Mouse (Mus musculus): ENCODE data around the gene Zc3h10.
"Not testable (repeated sequence)": the region's sequence is repeated elsewhere in the genome, so short reads cannot be mapped to it uniquely, and the experiment has no call there.

The Zc3h10 gene

GRCm38 (mm10) chr10:128524111-128524731 lies 23.4 kb downstream of the Zc3h10 start:
- no peak for DNase-seq (ENCODE audit: low spot score)

GRCm38 (mm10) chr10:128522351-128522750 lies 25.2 kb downstream of the Zc3h10 start:
- no peak for DNase-seq (ENCODE audit: low spot score)

- DNase-seq (ENCODE audit: low spot score), result no peak
Observed at GRCm38 (mm10) chr10:128520591-128520990, 27.0 kb downstream of the Zc3h10 start.

- DNase-seq (ENCODE audit: low spot score), result peak; percentile 53
Observed at GRCm38 (mm10) chr10:128518833-128519232, 28.7 kb downstream of the Zc3h10 start.

GRCm38 (mm10) chr10:128516677-128517076 lies 30.9 kb downstream of the Zc3h10 start:
- DNase-seq (ENCODE audit: low spot score), result no peak

GRCm38 (mm10) chr10:128516029-128516428 lies 31.5 kb downstream of the Zc3h10 start:
- no peak for DNase-seq (ENCODE audit: low spot score)

GRCm38 (mm10) chr10:128515044-128515443 lies 32.5 kb downstream of the Zc3h10 start:
- DNase-seq (ENCODE audit: low spot score), result no peak

- no peak for DNase-seq (ENCODE audit: low spot score)
Observed at GRCm38 (mm10) chr10:128511761-128512160, 35.8 kb downstream of the Zc3h10 start.

- DNase-seq (ENCODE audit: low spot score), result no peak
Observed at GRCm38 (mm10) chr10:128511189-128511588, 36.4 kb downstream of the Zc3h10 start.

GRCm38 (mm10) chr10:128510301-128510700 lies 37.3 kb downstream of the Zc3h10 start:
- DNase-seq (ENCODE audit: low spot score), result no peak

GRCm38 (mm10) chr10:128509831-128510230 lies 37.7 kb downstream of the Zc3h10 start:
- DNase-seq (ENCODE audit: low spot score), result no peak

GRCm38 (mm10) chr10:128509203-128509602 lies 38.4 kb downstream of the Zc3h10 start:
- DNase-seq (ENCODE audit: low spot score), result no peak

- DNase-seq (ENCODE audit: low spot score), result no peak
Observed at GRCm38 (mm10) chr10:128508260-128508659, 39.3 kb downstream of the Zc3h10 start.

GRCm38 (mm10) chr10:128505974-128506373 lies 41.6 kb downstream of the Zc3h10 start:
- DNase-seq (ENCODE audit: low spot score), result no peak

GRCm38 (mm10) chr10:128505371-128505667 lies 42.3 kb downstream of the Zc3h10 start:
- not testable (repeated sequence) for DNase-seq (ENCODE audit: low spot score)

GRCm38 (mm10) chr10:128504641-128505370 lies 42.8 kb downstream of the Zc3h10 start:
- no peak for DNase-seq (ENCODE audit: low spot score)

GRCm38 (mm10) chr10:128504012-128504411 lies 43.6 kb downstream of the Zc3h10 start:
- DNase-seq (ENCODE audit: low spot score), result no peak

GRCm38 (mm10) chr10:128503532-128503931 lies 44.0 kb downstream of the Zc3h10 start:
- no peak for DNase-seq (ENCODE audit: low spot score)

GRCm38 (mm10) chr10:128502341-128502740 lies 45.2 kb downstream of the Zc3h10 start:
- DNase-seq (ENCODE audit: low spot score), result no peak

- DNase-seq (ENCODE audit: low spot score), result peak; percentile 67
Observed at GRCm38 (mm10) chr10:128499116-128499671, 48.4 kb downstream of the Zc3h10 start.

GRCm38 (mm10) chr10:128498590-128498989 lies 49.0 kb downstream of the Zc3h10 start, which contains the start of gene Myl6b:
Myl6b (minus strand) TSS chr10:128498685.
- peak; percentile 96 for DNase-seq (ENCODE audit: low spot score)

- no peak for DNase-seq (ENCODE audit: low spot score)
Observed at GRCm38 (mm10) chr10:128497134-128497737, 50.3 kb downstream of the Zc3h10 start.

GRCm38 (mm10) chr10:128496509-128497077 lies 51.0 kb downstream of the Zc3h10 start:
- no peak for DNase-seq (ENCODE audit: low spot score)

Measured in layer of hippocampus, adult 11-12 months (tissue).